Comparison of ENCODE assay signal across 7 mouse cellular contexts in the genomic region with DNA sequence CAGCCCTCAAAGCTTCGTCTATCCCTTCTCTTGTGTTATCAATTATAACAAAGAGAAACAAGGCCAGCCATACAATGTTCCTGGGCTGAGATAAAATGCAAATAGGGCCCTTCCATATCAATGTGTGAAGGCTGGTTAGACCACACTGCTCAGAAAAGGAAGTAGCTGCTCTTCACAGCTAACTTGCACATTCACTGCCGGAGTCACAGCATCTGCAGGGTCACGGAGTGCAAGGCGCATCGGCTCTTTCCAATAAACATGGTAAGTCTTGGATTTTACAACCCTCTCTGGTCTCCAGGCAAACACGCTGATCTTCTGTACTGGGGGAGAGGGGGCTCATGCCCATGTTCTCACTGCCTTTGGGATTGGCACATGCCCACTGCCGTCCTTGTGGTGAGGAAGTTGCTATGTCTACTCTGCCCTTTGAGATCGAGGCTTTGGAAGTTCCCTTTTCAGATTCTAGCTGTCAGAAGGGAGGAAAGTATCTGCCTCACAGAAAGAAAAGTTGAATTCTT. TPM values are rescaled to one million over a fixed set of nuclear protein-coding genes. Genes with fewer than 3 reads are reported as not detected.
DNase-seq lines count a peak whose midpoint lies in the region; ATAC-seq and TF ChIP-seq lines count a peak whose summit lies in the region.

A gene (plus strand): TSS at position 201 of the 515 bp plus-strand sequence.

- H3ac ChIP-seq in C2C12 (ENCODE audit: control insufficient read depth, insufficient read length, low read depth): no peak within 1 kb of the TSS

- H3K36me3 ChIP-seq in C2C12 (ENCODE audit: control insufficient read depth, insufficient read depth): no peaks in the 10 kb centered on the region
- H3K36me3 ChIP-seq in liver, embryonic 15.5 days (replicated peaks): no peaks in the 10 kb centered on the region

- peak within 1 kb of the TSS; percentile 62 for H3K4me2 ChIP-seq in liver, embryonic 15.5 days

- no peak within 1 kb of the TSS for H3K4me3 ChIP-seq in C2C12 (ENCODE audit: insufficient read depth, poor library complexity, severe bottlenecking)
- H3K4me3 ChIP-seq in liver, embryonic 15.5 days (replicated peaks): peak within 1 kb of the TSS; percentile 43

- ATAC-seq in CD4-positive, CD25-positive, alpha-beta regulatory T cell, adult 4 months: peak; percentile 53
- ATAC-seq in erythroblast, adult 5-6 weeks (replicated peaks; ENCODE audit: low FRiP score, poor library complexity, severe bottlenecking): no peak
- ATAC-seq in liver, embryonic 15.5 days (ENCODE audit: insufficient read depth): peak; percentile 68

- WGBS in liver, embryonic 15.5 days (ENCODE audit: insufficient replicate concordance): 17% methylated on average over 8 of the region's 8 CpGs

- no peaks in the 10 kb centered on the region for H3K27me3 ChIP-seq in C2C12 (ENCODE audit: control insufficient read depth, insufficient read depth, insufficient read length)
- H3K27me3 ChIP-seq in liver, embryonic 15.5 days: no peaks in the 10 kb centered on the region

- TF ChIP-seq CTCF in C2C12 (IDR thresholded peaks at IDR 0.05; ENCODE audit: control insufficient read depth, insufficient read depth, insufficient read length): no peak

- DNase-seq in urinary bladder, adult 2 months (ENCODE audit: low spot score): no peak
- DNase-seq in kidney, adult 18-20 months: no peak
- DNase-seq in ovary, postnatal 10 days (ENCODE audit: low spot score): no peak

- H3K9ac ChIP-seq in liver, embryonic 15.5 days: peak within 1 kb of the TSS; percentile 37

- H3K4me1 ChIP-seq in liver, embryonic 15.5 days (replicated peaks): peaks cover 46% of the 10 kb centered on the region

- H3K79me3 ChIP-seq in C2C12 (ENCODE audit: low read depth): no peaks in the 10 kb centered on the region

- H3K27ac ChIP-seq in liver, embryonic 15.5 days (replicated peaks): peak within 1 kb of the TSS; percentile 35; the same call in 1 of the 2 replicates

- H3K79me2 ChIP-seq in C2C12 (ENCODE audit: control insufficient read depth, insufficient read depth): no peaks in the 10 kb centered on the region

- no peaks in the 10 kb centered on the region for H3K9me3 ChIP-seq in liver, embryonic 15.5 days (replicated peaks)

TF ChIP-seq in C2C12, 6 proteins besides CTCF, POLR2A, EP300 and RAD21:
- TF ChIP-seq USF1 (IDR thresholded peaks at IDR 0.05; ENCODE audit: low read depth) (no peak), MAX (IDR thresholded peaks at IDR 0.05) (no peak), MYOG (IDR thresholded peaks at IDR 0.05; ENCODE audit: control insufficient read depth, extremely low read depth, insufficient read length) (no peak), FOSL1 (IDR thresholded peaks at IDR 0.05; ENCODE audit: insufficient read depth, low read length, poor library complexity, severe bottlenecking) (no peak), MYOD1 (IDR thresholded peaks at IDR 0.05; ENCODE audit: control insufficient read depth, insufficient read length, low read depth) (no peak), CEBPB (IDR thresholded peaks at IDR 0.05; ENCODE audit: low read depth) (no peak)

RNA-seq across cellular contexts. Expression of the gene that starts here (rescaled TPM):
- 190 TPM for polyA plus RNA-seq in C2C12 (2012; fragmentation: generic; extraction: Trizol)
- 100 to 1,000 TPM; 684 to 751 TPM for polyA plus RNA-seq in CD4-positive, CD25-positive, alpha-beta regulatory T cell, adult 4 months (2017; shearing (Covaris generic))
- 50.1 and 86.1 TPM in 2 replicates for total RNA-seq in erythroblast, adult 5-6 weeks (2015; ENCODE audit: low replicate concordance)
- 21.2 and 29.4 TPM in 2 replicates for total RNA-seq in erythroblast, adult 5-6 weeks (2017; ENCODE audit: low replicate concordance)
- polyA plus RNA-seq in liver, embryonic 15.5 days (2015; fragmentation: Nextera tagmentation; extraction: Ambion mirVana): 19.4 and 19.8 TPM in 2 replicates
- polyA plus RNA-seq in urinary bladder, adult 2 months (2012; rRNA removed): 9.9 and 12.1 TPM in 2 replicates
